Comparison of ENCODE assay signal across 18 mouse cellular contexts in the genomic region with DNA sequence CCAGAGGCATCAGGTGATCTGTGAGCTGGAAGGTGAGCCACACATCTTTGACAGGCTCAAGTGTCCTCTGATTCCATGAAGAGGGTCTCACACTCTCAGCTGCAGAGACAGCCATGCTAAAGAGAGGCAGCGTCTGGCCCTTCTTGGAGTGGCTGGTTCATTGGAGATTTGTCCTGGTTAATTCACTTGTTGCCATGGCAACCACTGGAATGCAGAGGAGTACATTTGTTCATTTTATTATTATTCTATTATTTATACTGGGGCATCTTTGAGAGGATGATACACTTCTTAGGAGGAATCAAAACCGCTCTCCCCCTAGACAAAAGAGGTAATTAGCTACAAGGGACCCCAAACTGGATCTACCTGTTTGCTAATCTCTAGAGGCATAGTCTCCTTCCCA.
A peak's percentile ranks its signal among the peaks of the same experiment; 100 is the strongest.
DNase-seq lines count a peak whose midpoint lies in the region; ATAC-seq and TF ChIP-seq lines count a peak whose summit lies in the region.
"Had no signal": no experiment of that assay in that cellular context is flagged by ENCODE, and none has a peak within 500 bp of the region (broad histone marks: within the 10 kb centered on the region; RNA-seq: fewer than 3 reads in every experiment).

No protein-coding gene starts in this region.

- DNase-seq in hindbrain, embryonic 11.5 days (ENCODE audit: low spot score): peak; percentile 8
- DNase-seq in right cerebral cortex, adult 18-20 months: peak; percentile 2
- no peak for DNase-seq in right cerebral cortex, postnatal 36 days (ENCODE audit: low spot score in 2 of 2)
- peak; percentile 62 for DNase-seq in hindbrain, postnatal 0 days (ENCODE audit: low spot score)
- no peak for DNase-seq in stomach, postnatal 0 days (ENCODE audit: low spot score)
- DNase-seq: adrenal gland, adult 2 months; cerebellum, adult 11-12 months; cerebellum, postnatal 14 days; spleen, adult 18-20 months; thymus, adult 2 months had no signal

- no peaks in the 10 kb centered on the region for H3K9me3 ChIP-seq in hindbrain, embryonic 11.5 days (ENCODE audit: control insufficient read depth, low read length)
- no peaks in the 10 kb centered on the region for H3K9me3 ChIP-seq in hindbrain, embryonic 13.5 days
- no peaks in the 10 kb centered on the region for H3K9me3 ChIP-seq in hindbrain, postnatal 0 days (ENCODE audit: low read length)
- no peaks in the 10 kb centered on the region for H3K9me3 ChIP-seq in stomach, postnatal 0 days (ENCODE audit: control insufficient read depth, low read length)
- H3K9me3 ChIP-seq: embryonic facial prominence, embryonic 12.5 days; neural tube, embryonic 12.5 days; stomach, embryonic 15.5 days had no signal

- H3K27ac ChIP-seq in hindbrain, embryonic 11.5 days (ENCODE audit: low read depth, low read length): no peak overlapping the region
- no peak overlapping the region for H3K27ac ChIP-seq in hindbrain, embryonic 13.5 days
- peak overlapping the region; percentile 15; the same call in 1 of the 2 replicates for H3K27ac ChIP-seq in hindbrain, postnatal 0 days
- H3K27ac ChIP-seq in stomach, postnatal 0 days (replicated peaks): no peak overlapping the region
- H3K27ac ChIP-seq: embryonic facial prominence, embryonic 12.5 days; liver, embryonic 14.5 days; neural tube, embryonic 12.5 days; stomach, embryonic 15.5 days had no signal

- no peak for TF ChIP-seq CTCF in hindbrain, postnatal 0 days (IDR thresholded peaks at IDR 0.05; ENCODE audit: low read depth)
- TF ChIP-seq CTCF in stomach, postnatal 0 days (IDR thresholded peaks at IDR 0.05; ENCODE audit: low read depth): no peak

- H3K9ac ChIP-seq in hindbrain, embryonic 11.5 days (ENCODE audit: low read depth, low read length): no peak overlapping the region
- no peak overlapping the region for H3K9ac ChIP-seq in hindbrain, embryonic 13.5 days
- H3K9ac ChIP-seq in hindbrain, postnatal 0 days (replicated peaks; ENCODE audit: low read length): no peak overlapping the region
- H3K9ac ChIP-seq in stomach, postnatal 0 days (ENCODE audit: low read length): no peak overlapping the region
- H3K9ac ChIP-seq: embryonic facial prominence, embryonic 12.5 days; liver, embryonic 14.5 days; neural tube, embryonic 12.5 days; stomach, embryonic 15.5 days had no signal

- H3K27me3 ChIP-seq in hindbrain, embryonic 11.5 days (ENCODE audit: control insufficient read depth, insufficient read depth, low read length): no peaks in the 10 kb centered on the region
- no peaks in the 10 kb centered on the region for H3K27me3 ChIP-seq in hindbrain, embryonic 13.5 days
- no peaks in the 10 kb centered on the region for H3K27me3 ChIP-seq in hindbrain, postnatal 0 days (ENCODE audit: insufficient read depth, low read length)
- no peaks in the 10 kb centered on the region for H3K27me3 ChIP-seq in stomach, postnatal 0 days (ENCODE audit: control insufficient read depth, insufficient read depth, low read length)
- H3K27me3 ChIP-seq: embryonic facial prominence, embryonic 12.5 days; neural tube, embryonic 12.5 days; stomach, embryonic 15.5 days had no signal

- no peak overlapping the region for H3K4me3 ChIP-seq in hindbrain, embryonic 11.5 days (ENCODE audit: low read depth, low read length)
- no peak overlapping the region for H3K4me3 ChIP-seq in hindbrain, embryonic 13.5 days
- no peak overlapping the region for H3K4me3 ChIP-seq in hindbrain, postnatal 0 days (ENCODE audit: low read length)
- no peak overlapping the region for H3K4me3 ChIP-seq in stomach, postnatal 0 days (ENCODE audit: low read depth, low read length)
- H3K4me3 ChIP-seq: embryonic facial prominence, embryonic 12.5 days; neural tube, embryonic 12.5 days; stomach, embryonic 15.5 days had no signal

- H3K36me3 ChIP-seq in hindbrain, embryonic 11.5 days (ENCODE audit: control insufficient read depth, insufficient read depth, low read length): no peaks in the 10 kb centered on the region
- H3K36me3 ChIP-seq in hindbrain, embryonic 13.5 days: no peaks in the 10 kb centered on the region
- no peaks in the 10 kb centered on the region for H3K36me3 ChIP-seq in hindbrain, postnatal 0 days (ENCODE audit: insufficient read depth, low read length)
- no peaks in the 10 kb centered on the region for H3K36me3 ChIP-seq in stomach, postnatal 0 days (ENCODE audit: control insufficient read depth, insufficient read depth, low read length)
- H3K36me3 ChIP-seq: embryonic facial prominence, embryonic 12.5 days; neural tube, embryonic 12.5 days; stomach, embryonic 15.5 days had no signal

- H3K4me1 ChIP-seq in hindbrain, embryonic 11.5 days (replicated peaks; ENCODE audit: control insufficient read depth, insufficient read depth, low read length): no peaks in the 10 kb centered on the region
- H3K4me1 ChIP-seq in hindbrain, embryonic 13.5 days (replicated peaks): peaks cover 6% of the 10 kb centered on the region; the same call in 1 of the 2 replicates
- 0 out of 2 replicates have a peak, but pooled peaks cover 5% of the 10 kb centered on the region for H3K4me1 ChIP-seq in hindbrain, postnatal 0 days (ENCODE audit: insufficient read depth, low read length)
- H3K4me1 ChIP-seq in stomach, postnatal 0 days (replicated peaks; ENCODE audit: control insufficient read depth, insufficient read depth): no peaks in the 10 kb centered on the region
- H3K4me1 ChIP-seq: embryonic facial prominence, embryonic 12.5 days; neural tube, embryonic 12.5 days; stomach, embryonic 15.5 days had no signal

- no peak for TF ChIP-seq EP300 in stomach, postnatal 0 days (optimal IDR thresholded peaks at IDR 0.05)

- 81% methylated on average over 2 of the region's 2 CpGs for WGBS in hindbrain, embryonic 11.5 days
- WGBS in hindbrain, embryonic 13.5 days: 49% methylated on average over 2 of the region's 2 CpGs
- WGBS in hindbrain, postnatal 0 days: 47% methylated on average over 2 of the region's 2 CpGs
- WGBS in stomach, postnatal 0 days: 81% methylated on average over 2 of the region's 2 CpGs

- ATAC-seq in hindbrain, embryonic 11.5 days (ENCODE audit: low FRiP score): no peak
- ATAC-seq in hindbrain, embryonic 13.5 days (ENCODE audit: low FRiP score): no peak
- peak; percentile 35; the same call in 1 of the 2 replicates for ATAC-seq in hindbrain, postnatal 0 days
- ATAC-seq in stomach, postnatal 0 days (ENCODE audit: low FRiP score, low TSS enrichment): no peak
- ATAC-seq in megakaryocyte-erythroid progenitor cell, adult 5-6 weeks (replicated peaks; ENCODE audit: low FRiP score, low TSS enrichment, poor library complexity, severe bottlenecking): no peak
- ATAC-seq: intestine, postnatal 0 days; lung, postnatal 0 days had no signal

- H3K4me2 ChIP-seq in hindbrain, embryonic 11.5 days (replicated peaks; ENCODE audit: low read depth, low read length): no peak overlapping the region
- no peak overlapping the region for H3K4me2 ChIP-seq in hindbrain, embryonic 13.5 days
- H3K4me2 ChIP-seq in hindbrain, postnatal 0 days (ENCODE audit: low read depth, low read length): no peak overlapping the region
- no peak overlapping the region for H3K4me2 ChIP-seq in stomach, postnatal 0 days (replicated peaks; ENCODE audit: low read depth)
- H3K4me2 ChIP-seq: embryonic facial prominence, embryonic 12.5 days; neural tube, embryonic 12.5 days; stomach, embryonic 15.5 days had no signal

Comparison
In these comparisons a context has a peak if more than half of its experiments do, and no peak if none do; other contexts are left out.
1. DNase-seq: peak in hindbrain, embryonic 11.5 days (single experiment), right cerebral cortex, adult 18-20 months (single experiment) and hindbrain, postnatal 0 days (single experiment); none in right cerebral cortex, postnatal 36 days (0 of 2) and stomach, postnatal 0 days (single experiment).